Mouse (Mus musculus) bone marrow, adult 2 months (tissue): ENCODE measurements around the gene Zfp827. TPM values are rescaled to one million over a fixed set of nuclear protein-coding genes. Genes with fewer than 3 reads are reported as not detected.

Source experiments
- H3K27ac ChIP-seq: fragments of 200-500 bp; 2 replicates; pipeline ENCODE4 v1.5.1; 2012; ENCODE audit warnings: low read depth, mild to moderate bottlenecking, control low read depth, inconsistent platforms, low read length; ENCODE audit not compliant: control insufficient read depth, poor library complexity, insufficient read depth
- H3K4me1 ChIP-seq: fragments of 200-500 bp; 2 replicates; pipeline ENCODE4 v1.6.1; 2011; ENCODE audit warnings: low read length; ENCODE audit not compliant: control insufficient read depth, insufficient read depth
- H3K4me3 ChIP-seq: fragments of 200-500 bp; replicated peaks from 2 replicates; pipeline ENCODE3; 2011; ENCODE audit warnings: mild to moderate bottlenecking, low read depth, low read length, control low read depth; ENCODE audit not compliant: control insufficient read depth
- CTCF ChIP-seq: fragments of 200-500 bp; IDR thresholded peaks from 2 replicates; pipeline ENCODE4 v1.5.1; 2011; ENCODE audit warnings: low read length, control low read depth; ENCODE audit not compliant: control insufficient read depth, insufficient read depth
- POLR2A ChIP-seq: fragments of 200-500 bp; IDR thresholded peaks from 2 replicates; pipeline ENCODE4 v1.6.1; 2011; ENCODE audit warnings: low read depth, mild to moderate bottlenecking, control low read depth, low read length, borderline replicate concordance; ENCODE audit not compliant: control insufficient read depth
- WGBS: fragments of 180-500 bp; shearing (Covaris S2); methylation state at CpG from one replicate; pipeline ENCODE4 v1.1.7; 2018; 5-methylcytosine and 5-hydroxymethylcytosine counted together
- polyA plus RNA-seq: library from polyadenylated mRNA; stranded (reverse); fragments of >200 nt; gene quantifications from 2 replicates; pipeline ENCODE4 v1.2.4, GENCODE M21; 2011; ENCODE audit warnings: low replicate concordance; ENCODE audit not compliant: missing spikeins, insufficient read depth, insufficient read length

Gene Zfp827
- polyA plus RNA-seq, 1 experiment = 3.1 TPM

- TF ChIP-seq POLR2A = no peak
- no peak for TF ChIP-seq CTCF
- H3K27ac ChIP-seq = no peak overlapping the region
- H3K4me3 ChIP-seq = no peak overlapping the region
- 86% methylated on average over 10 of the region's 10 CpGs for WGBS
- no peaks in the 10 kb centered on the region for H3K4me1 ChIP-seq
Observed at GRCm38 (mm10) chr8:79105186-79105585, 76.9 kb downstream of the Zfp827 start.

- Histone ChIP-seq H3K27ac (no peak overlapping the region), H3K4me1 (no peaks in the 10 kb centered on the region), H3K4me3 (no peak overlapping the region)
- WGBS = 84% methylated on average over 8 of the region's 8 CpGs
- no peak for TF ChIP-seq CTCF
- no peak for TF ChIP-seq POLR2A
Observed at GRCm38 (mm10) chr8:79111461-79111860, 83.2 kb downstream of the Zfp827 start.

DNA sequence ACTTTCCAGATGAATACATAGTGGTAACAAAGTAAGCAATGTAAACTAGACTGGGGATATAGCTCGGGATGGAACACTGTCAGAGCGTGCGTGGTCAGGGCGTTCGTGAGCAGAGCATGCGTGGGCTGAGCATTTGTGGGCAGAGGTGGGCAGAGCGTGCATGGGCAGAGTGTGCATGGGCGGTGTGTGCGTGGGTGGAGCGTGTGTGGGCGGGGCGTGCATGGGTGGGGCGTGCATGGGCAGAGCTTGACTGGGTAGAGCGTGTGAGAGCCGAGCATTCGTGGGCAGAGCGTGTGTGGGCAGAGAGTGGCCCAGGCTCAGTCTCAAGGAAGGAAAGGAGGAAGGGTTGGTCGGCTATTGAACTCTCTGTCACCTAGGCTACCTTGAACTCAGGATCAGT is 84.2 kb downstream of the Zfp827 start:
- no peak overlapping the region for H3K27ac ChIP-seq
- no peak overlapping the region for H3K4me3 ChIP-seq
- 78% methylated on average over 18 of the region's 18 CpGs for WGBS
- TF ChIP-seq CTCF (no peak), POLR2A (no peak)
- no peaks in the 10 kb centered on the region for H3K4me1 ChIP-seq

DNA sequence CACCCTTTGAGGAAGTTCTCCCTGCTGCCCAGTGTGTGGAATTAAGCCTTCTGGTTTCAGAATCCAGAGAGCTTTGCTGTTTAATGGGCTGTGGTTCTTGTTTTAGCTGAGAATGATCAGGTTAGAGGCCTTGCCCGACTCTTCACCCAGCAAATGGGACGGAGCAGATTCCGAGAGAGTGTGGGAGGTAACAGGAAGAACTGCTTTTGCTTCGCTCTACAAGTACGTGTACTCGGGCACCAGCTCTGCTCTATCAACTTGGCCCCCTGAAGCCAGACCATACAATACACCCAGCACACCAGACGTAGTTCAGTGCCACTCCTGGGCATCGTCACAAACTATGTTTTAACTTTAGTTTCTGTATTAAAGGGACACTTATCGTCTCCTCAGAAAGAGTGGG is 85.3 kb downstream of the Zfp827 start:
- H3K27ac ChIP-seq = no peak overlapping the region
- no peaks in the 10 kb centered on the region for H3K4me1 ChIP-seq
- no peak for TF ChIP-seq CTCF
- TF ChIP-seq POLR2A = no peak
- WGBS = 85% methylated on average over 9 of the region's 9 CpGs
- H3K4me3 ChIP-seq = no peak overlapping the region

DNA sequence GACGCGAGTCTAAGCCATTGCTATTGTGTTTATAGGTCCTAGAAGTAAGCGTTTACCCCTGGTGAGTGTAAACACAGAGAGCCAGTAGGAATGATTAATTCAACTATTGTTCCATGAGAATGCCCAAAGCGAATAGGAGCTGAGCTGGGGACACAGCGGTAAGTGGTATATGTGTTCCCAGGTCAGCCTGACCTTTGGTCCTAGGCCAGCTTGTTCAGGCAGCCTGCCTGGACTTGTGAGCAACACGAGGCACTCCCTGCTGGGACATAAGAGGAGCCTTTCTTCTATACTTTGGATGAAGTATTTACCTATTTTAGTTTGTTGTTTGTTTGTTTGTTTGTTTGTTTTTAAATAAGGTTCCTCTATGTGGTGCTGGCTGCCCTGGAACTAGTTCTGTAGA is 86.3 kb downstream of the Zfp827 start:
- Histone ChIP-seq H3K27ac (no peak overlapping the region), H3K4me1 (no peaks in the 10 kb centered on the region), H3K4me3 (no peak overlapping the region)
- WGBS = 89% methylated on average over 6 of the region's 6 CpGs
- no peak for TF ChIP-seq POLR2A
- no peak for TF ChIP-seq CTCF

DNA sequence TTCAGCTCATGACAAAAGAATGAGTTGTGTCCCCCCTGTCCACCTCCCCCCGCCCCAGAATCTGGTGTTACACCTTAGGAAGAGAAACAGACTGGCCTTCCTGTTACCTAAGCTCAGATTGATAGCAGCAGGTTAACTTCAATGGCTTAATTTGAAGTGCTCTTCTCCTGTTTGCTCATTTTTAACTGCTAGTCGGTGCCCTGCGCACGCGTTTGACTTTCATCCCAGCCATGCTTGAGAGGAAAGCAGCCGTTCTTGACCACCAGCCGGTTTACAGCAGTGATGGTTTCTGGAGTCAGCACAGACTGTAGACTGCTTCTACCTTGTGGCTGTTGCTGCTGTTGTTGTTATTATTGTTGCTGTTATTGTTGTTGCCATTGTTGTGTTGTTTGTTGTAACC is 88.2 kb downstream of the Zfp827 start:
- no peak overlapping the region for H3K27ac ChIP-seq
- no peak overlapping the region for H3K4me3 ChIP-seq
- TF ChIP-seq CTCF = no peak
- TF ChIP-seq POLR2A = no peak
- 85% methylated on average over 7 of the region's 7 CpGs for WGBS
- no peaks in the 10 kb centered on the region for H3K4me1 ChIP-seq

GRCm38 (mm10) chr8:79117711-79118110 is 89.5 kb downstream of the Zfp827 start:
- Histone ChIP-seq H3K4me1 (no peaks in the 10 kb centered on the region), H3K27ac (no peak overlapping the region), H3K4me3 (no peak overlapping the region)
- WGBS = 76% methylated on average over 7 of the region's 7 CpGs
- no peak for TF ChIP-seq POLR2A
- no peak for TF ChIP-seq CTCF

DNA sequence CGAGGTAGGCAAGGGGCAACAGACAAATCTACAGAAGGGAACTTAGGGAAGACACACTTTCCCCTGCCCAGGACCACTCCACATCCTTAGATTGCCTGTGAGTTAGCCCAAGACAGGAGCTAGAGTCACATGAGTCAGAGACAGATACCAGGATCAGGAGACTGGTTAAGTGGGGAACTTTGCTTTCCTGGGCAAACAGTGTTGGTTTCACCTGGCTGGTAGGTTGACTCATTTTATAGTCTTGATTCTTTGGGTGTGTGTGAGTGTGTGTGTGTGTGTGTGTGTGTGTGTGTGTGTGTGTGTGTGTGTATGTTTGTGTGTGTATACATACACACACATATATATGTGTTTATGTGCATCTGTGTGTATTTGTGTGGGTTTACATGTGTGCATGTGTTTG is 93.4 kb downstream of the Zfp827 start:
- WGBS = 45% methylated on average over 1 of the region's 1 CpGs
- no peaks in the 10 kb centered on the region for H3K4me1 ChIP-seq
- no peak overlapping the region for H3K4me3 ChIP-seq

GRCm38 (mm10) chr8:79124231-79124630 is 96.0 kb downstream of the Zfp827 start:
- Histone ChIP-seq H3K4me3 (no peak overlapping the region), H3K4me1 (no peaks in the 10 kb centered on the region), H3K27ac (no peak overlapping the region)
- TF ChIP-seq CTCF = no peak
- no peak for TF ChIP-seq POLR2A
- 82% methylated on average over 4 of the region's 4 CpGs for WGBS

More for the DNA sequence above, 93.4 kb downstream of the Zfp827 start:
- no peak for TF ChIP-seq CTCF
- no peak for TF ChIP-seq POLR2A
- no peak overlapping the region for H3K27ac ChIP-seq
